Mouse (Mus musculus): ENCODE data around the gene Chtf18. TPM values are rescaled to one million over a fixed set of nuclear protein-coding genes. Genes with fewer than 3 reads are reported as not detected.
"Not testable (repeated sequence)": the region's sequence is repeated elsewhere in the genome, so short reads cannot be mapped to it uniquely, and the experiment has no call there.

The Chtf18 gene
- 6.3 and 7.8 TPM in 2 replicates for total RNA-seq (2021)
- long read RNA-seq, partial matches to known transcripts = 0 of 4 reads
- long read RNA-seq, other reads (novel, unspliced or antisense) = 2 of 4 reads

DNA sequence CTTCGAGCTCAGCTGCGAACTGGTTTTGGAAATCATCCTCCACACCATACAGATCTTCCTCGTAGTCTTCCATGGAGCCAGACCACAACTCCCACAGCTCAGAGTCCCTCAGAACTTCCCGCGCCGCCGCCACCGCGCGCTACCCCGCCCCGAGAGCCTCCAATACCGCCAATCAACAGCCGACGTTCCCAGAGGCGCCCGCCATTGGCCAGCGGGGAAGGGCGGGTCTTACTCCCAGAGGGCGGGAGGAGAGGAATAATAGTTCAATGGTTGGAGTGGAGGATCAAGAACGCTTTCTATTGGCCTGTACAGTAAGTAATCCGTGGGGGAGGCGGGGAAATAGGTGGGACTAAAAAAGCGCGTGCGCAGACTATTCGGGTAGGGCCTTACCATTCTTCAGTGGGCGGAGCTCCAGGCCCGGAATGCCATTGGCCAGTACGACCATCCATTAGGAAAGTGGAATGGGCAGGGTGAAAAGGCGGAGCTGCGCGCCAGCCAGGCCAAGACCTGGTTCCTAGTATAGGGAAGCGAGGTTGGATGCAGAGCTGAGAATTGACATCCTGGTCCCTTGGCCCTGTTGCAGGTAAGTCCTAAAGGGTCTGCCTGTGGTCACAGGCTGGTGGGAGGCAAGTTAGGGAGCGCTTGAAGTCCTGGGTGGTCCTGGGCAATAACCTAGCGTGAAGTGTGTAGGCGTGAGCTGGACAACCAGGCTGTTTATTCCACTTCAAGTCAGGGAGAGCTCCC is at the start of gene Chtf18, which contains the start of gene Rpusd1:
Chtf18 (minus strand) TSS at position 155 of the 744 bp plus-strand sequence.
Rpusd1 (plus strand) TSS at position 406 of the 744 bp plus-strand sequence.
- peak; percentile 98 for DNase-seq

DNA sequence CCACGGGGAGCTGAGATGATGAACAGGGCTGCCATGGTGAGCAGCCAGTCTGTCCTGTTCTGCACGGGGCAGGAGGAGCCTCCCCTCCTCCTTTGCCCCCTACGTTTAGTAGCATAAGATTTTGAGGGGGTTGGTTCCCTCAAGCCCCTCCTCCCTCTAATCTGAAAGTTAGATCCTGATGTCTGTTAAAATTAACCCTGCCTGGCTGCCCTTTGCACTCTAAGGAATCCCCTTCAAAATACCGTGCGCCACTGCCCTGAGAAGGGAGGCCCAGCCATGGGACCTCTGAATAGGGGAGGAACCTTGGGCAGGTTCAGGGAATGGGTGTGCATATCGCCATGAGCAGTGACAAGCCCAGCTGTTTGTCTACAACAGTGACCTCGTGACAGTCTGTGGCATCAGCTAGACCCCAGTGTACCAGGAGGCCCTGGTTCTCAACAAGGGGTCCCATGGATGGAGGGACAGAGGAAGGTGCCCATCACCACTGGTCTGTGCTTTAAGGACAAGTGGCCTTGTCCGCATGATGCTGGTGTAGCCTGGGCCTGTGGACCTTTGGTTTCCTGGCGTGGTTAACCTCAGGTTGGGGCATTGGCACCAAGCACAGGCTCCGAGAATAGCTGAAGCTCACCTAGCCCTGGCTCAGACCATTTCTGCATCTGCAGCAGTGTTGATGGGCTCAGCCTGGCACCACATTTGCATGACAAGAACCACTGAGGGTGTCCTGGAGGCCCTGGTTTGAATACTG is 48.3 kb upstream of the Chtf18 start:
- DNase-seq = no peak

DNA sequence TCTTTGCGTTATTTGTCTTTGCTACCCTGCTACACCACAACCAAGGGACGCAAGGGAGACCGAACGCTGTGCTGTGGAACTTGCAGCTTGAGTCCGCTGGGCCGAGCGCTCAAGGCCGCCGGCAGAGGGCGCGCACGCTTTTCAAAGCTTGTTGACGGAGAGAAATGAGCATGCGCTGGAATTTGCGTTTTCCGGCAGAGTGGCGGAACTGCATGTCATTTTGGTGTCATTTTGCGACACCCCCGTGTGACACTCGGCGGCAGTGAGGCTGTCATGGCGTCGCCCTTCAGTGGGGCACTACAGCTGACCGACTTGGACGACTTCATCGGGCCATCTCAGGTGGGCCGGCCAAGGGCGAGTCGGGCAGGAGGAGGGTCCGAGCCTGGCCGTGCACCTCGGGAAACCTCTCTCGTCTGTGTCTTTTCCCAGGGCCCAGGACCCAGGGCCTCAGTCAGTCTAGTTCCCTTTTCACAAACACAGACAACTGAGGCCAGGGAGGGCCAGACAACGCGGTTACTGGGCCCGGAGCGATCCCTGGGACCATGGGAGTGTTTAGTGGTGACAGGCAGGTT is 46.4 kb upstream of the Chtf18 start, which contains the start of gene Narfl:
Narfl (plus strand) TSS at position 228 of the 572 bp plus-strand sequence.
- peak; percentile 96 for DNase-seq

DNA sequence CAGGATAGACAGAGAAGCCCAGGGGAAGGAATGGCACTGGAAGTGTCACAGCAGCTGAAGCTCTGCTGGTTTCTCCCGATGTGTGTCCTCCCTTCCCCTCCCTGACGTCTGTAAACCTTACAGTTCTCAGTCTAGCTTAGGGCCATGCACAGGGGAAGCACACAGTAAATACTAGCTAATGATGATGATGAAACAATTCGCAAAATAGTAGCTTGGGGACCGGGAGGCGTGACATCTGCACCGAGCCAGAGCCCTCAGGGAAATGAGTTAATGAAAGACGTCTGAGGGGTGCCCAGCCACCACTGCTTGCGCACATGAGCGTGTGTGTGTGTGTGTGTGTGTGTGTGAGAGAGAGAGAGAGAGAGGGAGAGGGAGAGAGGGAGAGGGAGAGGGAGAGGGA is 42.1 kb upstream of the Chtf18 start:
- DNase-seq = no peak

DNA sequence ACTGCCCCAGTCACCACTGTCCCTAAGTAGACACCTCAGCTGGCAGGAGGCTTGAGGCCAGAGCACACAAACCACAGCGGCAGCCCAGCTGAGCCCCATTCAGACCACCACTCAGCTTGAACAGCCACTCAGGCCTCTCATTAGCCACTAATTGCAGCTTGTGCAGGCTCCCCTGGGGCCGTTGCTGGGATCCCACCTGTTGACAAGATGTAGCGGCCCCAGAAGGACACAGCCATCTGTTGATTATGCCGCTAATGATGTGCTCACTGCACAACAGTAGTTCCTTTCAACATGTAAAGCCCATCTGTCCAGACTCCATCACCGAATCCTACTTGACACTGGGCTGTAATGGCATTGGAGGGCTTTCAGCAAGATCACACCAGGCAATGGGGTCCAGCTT is 38.7 kb upstream of the Chtf18 start:
- no peak for DNase-seq

DNA sequence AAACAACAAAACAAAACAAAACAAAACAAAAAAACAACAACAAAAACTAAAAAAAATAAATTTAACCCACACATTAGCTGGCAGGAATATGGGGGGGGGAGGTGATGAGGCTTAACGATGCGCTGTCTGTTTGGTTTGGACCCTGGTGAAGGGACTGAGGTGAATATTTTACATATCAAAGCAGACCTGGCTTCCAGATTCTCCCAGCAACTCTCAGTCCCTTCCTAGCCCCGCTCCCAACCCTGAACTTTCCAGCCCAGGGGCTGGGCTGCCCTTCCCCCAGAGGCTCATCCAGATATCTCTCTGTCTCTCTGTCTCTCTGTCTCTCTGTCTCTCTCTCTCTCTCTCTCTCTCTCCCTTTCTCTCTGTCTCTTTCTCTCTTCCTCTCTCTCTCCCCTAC is 35.4 kb upstream of the Chtf18 start:
- no peak for DNase-seq

DNA sequence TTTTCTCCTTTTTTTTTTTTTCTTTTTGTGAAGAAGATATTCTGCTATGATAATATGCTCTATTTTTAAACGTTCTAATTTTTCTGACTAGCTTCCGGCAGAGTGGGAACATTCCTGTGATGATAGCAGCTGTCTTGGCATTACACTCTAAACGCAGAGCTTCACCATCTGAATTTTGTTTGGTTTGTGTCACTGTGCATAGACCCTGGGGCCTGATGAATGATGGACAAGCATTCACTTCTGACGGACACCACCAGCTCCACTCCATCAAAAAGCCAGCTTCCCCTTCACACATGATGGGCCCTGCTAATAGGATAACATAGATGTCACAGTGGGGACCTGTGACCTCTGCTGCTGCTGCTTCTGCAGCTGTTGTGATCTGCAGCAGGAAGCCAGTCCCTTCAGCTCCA is 34.3 kb upstream of the Chtf18 start:
- DNase-seq = no peak

DNA sequence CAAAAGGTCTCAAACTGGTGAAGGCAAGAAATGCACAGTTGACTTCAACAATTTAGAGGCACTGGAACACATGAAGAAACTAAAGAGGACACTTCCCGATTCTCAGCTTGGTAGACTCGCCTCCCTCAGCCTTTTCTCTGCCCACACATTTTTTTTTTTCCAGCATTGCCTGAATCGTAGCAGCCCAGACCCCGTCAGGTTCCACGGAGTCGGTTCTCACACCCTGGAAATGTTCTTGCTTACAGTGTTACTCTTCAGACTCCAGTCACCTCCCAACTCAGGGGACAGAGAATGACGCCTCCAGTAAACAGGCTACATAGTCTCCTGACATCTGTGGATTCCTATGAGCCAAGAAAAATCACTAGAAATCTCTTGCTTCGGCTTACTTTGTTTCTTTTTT is 32.9 kb upstream of the Chtf18 start:
- DNase-seq = no peak

DNA sequence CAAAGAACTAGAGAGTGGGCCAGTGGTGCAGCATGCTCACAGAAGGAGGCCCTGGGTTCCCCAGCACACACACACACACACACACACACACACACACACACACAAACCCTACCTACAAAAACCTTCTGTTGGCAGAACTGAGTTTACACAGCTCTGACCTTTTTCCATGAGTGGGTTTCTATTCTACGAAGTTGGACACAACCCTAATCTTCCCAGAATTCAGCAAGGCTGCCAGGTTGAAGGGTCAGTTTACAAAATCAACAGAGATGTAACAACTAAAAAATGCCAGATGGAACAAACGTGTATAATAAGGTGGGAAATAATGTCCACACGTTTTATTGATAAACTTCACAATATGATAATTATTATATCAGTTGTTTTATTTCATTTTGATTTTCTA is 30.5 kb upstream of the Chtf18 start:
- DNase-seq = no peak

DNA sequence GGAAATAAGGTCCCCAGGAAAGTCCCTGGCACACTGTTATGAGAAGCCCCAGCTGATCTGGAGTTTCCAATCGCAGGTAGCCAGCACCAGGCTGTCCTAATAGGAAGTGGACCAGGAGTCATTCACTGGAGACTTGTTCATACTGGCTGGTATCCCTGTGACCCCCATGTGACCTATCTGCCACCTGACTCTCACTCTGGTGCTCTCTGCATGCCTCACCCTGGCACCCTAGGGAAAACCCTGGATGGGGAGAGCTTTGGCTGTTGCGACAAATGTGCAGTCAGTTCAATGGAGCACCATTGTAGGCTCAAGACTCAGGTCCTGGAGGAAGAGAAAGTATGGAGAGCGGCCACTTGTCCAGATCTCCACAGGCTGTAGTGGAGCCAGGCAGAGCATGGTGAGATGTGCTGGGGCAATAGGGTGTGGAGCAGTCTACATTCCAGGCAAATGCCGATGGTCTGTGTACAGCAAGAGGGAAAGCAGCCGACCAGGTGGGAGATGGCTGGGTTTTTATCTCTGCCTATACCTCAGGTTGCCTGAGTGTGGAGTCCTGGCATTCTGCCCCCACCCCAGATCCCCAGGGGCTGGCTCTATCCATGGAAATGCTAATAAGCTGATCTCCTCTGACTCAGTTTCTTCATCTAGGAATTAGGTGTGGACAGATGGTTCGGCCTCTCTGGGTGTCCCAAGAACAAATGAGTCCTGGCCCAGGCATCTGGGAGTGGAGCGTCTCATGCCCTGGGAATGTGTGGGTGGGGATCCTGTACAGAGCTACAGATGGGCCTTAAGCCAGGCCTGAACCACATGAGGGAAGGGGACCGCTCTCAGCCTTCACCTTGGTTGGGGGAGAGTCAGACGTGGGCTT is 29.4 kb upstream of the Chtf18 start:
- no peak for DNase-seq

DNA sequence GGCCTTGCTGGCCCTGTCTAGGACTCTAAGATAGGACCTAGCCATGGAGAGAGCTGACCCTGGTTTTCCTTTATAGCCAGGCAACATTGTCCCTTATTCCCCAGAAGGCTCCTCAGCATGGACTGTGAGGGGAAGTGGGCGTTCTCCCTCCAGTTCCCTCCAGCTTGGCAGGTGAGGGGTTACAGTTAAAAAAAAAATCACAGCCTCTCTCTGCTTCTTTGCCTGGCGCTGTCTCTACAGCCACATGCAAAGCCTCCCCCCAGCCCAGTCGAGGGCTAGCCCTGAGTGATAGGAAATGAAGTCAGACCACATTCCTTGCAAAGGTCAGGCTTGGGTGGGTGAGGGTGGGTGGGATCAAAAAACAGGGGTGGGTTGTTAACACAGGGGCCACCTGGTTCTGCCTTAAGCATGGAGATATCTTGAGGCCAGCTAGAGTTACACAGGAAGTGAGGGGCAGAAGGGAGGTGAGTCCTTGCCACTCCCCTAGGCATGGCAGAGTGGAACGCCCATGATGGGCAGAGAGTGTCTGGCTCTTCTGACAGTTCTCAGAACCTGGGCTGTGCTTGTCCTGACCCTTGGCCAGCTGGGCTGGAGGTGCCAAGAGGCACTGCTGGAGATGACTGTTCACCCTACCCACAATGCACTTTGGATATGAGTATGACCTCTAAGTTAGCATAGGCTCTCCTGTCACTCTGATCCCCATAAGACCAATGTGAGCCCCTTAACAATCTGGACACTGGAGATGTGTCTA is 28.6 kb upstream of the Chtf18 start:
- no peak for DNase-seq

DNA sequence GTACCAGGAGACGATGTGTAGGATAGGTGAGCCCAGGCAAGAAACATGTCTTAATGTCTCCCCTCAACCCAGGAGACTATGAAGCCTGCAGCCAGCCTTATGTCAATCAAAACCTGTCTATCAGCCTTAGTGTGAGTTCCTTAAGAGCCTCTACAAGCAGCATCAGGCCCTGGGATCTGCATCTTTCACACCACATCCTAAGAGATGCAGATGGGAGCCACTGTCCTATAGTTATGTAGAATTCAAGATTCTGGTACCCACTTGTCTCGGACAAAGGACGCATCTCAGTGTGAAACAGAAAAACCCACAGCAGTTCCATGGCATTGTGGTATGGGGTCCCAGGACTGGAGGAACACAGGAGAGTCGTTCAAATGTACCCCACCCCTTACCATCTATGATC is 27.9 kb upstream of the Chtf18 start:
- no peak for DNase-seq

DNA sequence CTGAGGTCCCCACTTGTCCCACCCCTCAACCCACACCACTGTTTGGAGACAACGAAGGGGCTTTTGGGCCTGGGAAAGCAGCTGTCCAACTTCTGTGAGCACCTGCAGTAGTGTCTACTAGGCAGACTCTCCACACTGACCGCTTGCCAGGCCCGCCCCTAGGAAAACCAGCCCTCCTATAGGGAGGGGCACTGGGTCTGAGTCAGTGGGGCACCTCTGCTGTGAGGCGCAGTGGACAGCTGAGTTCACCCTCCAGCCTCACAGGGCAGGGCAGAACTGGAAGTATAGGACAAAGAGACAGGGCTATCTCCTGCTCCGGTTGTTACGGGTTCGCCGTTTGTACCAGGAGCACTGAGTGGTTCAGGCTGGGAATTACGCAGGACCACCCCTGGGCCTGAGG is 27.0 kb upstream of the Chtf18 start, which contains the start of gene Msln:
Msln (minus strand) TSS at position 138 of the 400 bp plus-strand sequence.
- no peak for DNase-seq

DNA sequence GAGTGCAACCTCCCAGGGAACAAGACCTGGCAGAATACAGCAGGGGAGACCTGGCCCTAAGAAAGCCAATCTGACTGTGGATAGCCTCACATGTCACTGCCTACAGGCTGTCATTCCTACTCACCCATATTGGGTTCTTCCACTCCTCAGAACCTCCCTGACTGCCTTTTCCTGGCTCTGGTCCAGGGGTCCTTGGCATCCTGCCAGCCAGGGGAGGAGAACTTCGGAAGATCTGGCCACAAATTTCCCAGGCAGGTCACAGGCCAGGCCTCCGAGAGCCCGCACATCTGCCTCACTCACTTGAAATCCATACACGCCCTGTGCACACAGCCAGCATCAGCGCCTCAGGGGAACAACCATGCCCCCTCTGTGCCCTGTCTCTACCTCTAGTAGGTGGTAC is 24.2 kb upstream of the Chtf18 start:
- DNase-seq = peak; percentile 79

DNA sequence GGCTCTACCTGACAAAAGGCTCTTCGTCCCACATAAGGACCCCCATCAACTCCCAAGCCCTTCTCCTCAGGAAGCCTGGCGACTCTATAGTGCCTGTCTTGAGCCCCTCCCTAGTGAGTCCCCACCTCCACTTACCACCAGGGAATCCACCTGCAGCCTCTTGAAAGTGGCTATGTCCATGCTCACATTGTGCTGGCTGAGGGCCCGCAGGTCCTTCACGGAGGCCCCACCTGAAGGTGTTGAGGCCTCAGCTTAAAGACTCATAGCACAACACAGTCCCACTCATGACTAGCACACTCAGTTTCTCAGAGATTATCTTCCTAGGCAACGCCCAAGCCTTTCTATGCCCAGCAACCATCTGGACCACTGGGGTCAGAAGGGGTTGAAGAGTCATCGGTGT is 22.1 kb upstream of the Chtf18 start:
- DNase-seq = no peak

DNA sequence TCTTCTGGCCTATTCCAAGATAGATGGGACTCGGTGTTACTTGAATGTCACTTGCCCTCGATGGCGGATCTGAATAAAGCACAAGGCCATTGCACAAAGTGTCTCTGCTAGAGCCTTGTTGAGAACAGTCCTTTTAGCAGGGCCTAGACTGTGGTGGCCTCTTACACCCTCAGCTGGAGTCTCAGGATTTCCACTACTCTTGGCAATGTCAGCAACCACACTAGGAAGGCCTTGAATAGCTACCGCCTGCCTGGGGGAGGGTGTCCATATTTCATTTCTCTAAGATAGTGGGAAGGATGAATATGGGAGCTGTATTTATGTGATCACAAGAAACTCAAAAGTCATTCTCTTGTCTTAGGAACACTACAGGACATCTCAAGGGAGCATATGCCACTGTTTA is 21.0 kb upstream of the Chtf18 start:
- no peak for DNase-seq

DNA sequence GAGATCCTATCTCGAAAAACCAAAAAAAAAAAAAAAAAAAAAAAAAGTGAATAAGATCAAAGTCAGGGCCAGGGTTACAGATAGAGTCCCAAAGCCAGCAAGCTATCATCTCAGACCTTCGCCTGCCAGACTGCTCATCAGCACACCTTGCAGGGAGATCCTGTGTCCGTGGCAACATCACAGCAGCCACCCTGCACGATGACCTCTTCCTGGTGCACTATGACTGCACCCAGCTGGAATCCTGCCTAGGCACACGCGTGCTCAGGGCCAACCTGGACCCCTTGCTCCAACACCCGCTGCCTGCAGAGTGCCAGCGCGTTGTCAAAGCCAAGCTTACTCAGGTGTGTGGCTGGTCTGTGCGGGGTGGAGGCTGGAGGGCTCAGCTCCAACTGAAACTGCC is 17.1 kb upstream of the Chtf18 start:
- DNase-seq = no peak

DNA sequence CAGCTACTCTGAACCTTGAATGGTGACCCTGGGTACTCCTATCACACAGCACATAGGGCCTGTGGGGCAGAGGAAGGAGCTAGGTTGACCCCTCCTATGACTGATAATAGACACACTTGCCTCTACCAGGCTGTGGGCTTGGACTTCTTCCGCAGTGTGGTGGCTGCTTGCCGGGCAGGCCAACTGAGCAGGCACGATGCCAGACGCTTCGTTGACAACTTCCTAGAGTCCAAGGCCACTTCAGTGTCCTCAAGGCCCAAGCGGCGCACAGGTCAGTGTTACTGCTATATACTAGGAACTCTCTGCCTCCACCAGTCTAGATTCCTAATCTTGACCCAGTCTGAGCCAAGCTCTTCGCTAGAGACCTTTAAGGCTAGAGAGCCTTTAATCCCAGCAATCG is 16.6 kb upstream of the Chtf18 start:
- DNase-seq = peak; percentile 75

DNA sequence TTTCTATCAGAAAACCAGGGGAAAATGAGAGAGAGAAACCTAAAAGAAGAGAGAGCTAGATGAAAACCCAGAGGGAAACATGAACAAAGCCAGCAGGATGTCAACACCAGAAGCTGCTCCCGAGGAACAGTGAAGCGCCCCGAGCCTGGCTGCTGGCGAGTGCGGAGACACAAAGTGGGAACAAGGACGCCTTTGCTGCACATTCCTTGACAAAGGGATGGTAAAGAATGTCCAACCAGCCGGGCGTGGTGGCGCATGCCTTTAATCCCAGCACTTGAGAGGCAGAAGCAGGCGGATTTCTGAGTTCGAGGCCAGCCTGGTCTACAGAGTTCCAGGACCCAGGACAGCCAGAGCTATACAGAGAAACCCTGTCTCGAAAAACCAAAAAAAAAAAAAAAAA is 14.3 kb upstream of the Chtf18 start:
- DNase-seq = not testable (repeated sequence)

DNA sequence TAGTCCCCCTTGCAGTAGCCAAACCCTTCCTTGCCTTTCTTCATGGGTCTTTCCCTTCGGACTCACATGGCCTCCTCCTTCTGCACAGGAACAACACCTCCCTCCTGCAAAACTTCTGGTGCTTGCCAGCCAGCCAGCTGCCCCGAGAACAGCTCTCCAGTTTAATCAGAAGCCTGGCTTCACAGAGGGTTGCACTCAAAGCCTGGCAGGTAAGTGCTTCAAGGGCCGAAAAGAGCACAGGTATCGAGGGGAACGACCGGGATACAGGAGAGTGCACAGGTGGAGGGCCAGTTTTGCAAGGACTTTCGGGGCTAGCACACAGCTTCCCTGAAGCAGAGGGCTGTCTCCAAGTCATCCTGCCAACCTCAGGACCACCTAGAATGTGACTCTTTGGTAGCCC is 11.6 kb upstream of the Chtf18 start:
- no peak for DNase-seq

DNA sequence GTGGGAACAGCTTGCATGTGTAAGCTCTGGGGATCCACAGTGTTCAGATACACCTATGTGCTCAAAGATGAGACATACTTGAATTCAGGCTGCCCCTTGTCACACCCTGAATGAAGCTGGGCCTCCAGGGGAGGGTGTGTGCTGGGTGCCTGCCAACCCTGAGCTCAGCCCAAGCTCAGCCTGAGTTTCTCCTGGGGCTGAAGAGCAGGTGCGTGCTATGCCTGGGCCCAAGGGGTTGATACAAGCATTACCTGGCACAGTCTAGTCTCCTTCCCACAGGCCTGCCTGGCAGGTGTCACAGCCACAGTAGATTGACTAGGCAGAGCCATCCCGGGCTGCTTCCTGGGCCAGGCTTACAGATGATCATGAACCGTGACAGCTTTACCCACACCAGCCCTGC is 8.5 kb upstream of the Chtf18 start, which contains the start of gene Mslnl:
Mslnl (plus strand) TSS at position 298 of the 400 bp plus-strand sequence.
- DNase-seq = no peak
